Mouse (Mus musculus): Measurements from ENCODE around the gene Dnlz.

- TF ChIP-seq POLR2A (IDR thresholded peaks at IDR 0.05; ENCODE audit: borderline replicate concordance, low read depth, low read length) (no peak), CTCF (IDR thresholded peaks at IDR 0.05; ENCODE audit: low read depth, low read length) (no peak)
Observed at GRCm38 (mm10) chr2:26356678-26357077, 4.8 kb upstream of the Dnlz start.

All from bone marrow macrophage, adult 2 months (primary cell).